Comparison of ENCODE assay signal across 13 mouse cellular contexts in the genomic region with DNA sequence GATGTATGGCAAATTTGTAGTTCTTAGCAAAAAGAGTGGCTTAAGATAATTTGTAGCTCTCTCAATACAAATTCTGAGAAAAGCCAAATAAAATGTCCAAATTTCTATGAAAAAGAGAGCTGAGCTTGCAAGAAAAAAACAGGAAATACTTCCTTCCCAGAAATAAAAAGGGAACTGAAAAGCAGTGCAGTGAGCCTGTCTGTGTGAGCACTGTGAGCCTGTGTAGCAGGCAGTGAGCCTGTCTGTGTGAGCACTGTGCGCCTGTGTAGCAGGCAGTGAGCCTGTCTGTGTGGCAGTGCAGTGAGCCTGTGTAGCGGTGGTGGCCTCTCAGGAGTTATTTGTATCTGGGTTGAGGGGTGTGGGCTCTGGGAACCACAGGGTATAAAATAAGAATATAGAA.
DNase-seq lines count a peak whose midpoint lies in the region; ATAC-seq lines count a peak whose summit lies in the region.
"Had no signal": no experiment of that assay in that cellular context is flagged by ENCODE, and none has a peak within 500 bp of the region (broad histone marks: within the 10 kb centered on the region; RNA-seq: fewer than 3 reads in every experiment).

No protein-coding gene starts in this region.

- H3K36me3 ChIP-seq in forebrain, embryonic 15.5 days: no peaks in the 10 kb centered on the region

- H3K27me3 ChIP-seq in forebrain, embryonic 15.5 days: no peaks in the 10 kb centered on the region

- H3K9ac ChIP-seq in forebrain, embryonic 15.5 days (replicated peaks): no peak overlapping the region

- 16% methylated on average over 2 of the region's 2 CpGs for WGBS in forebrain, embryonic 15.5 days

- no peaks in the 10 kb centered on the region for H3K9me3 ChIP-seq in forebrain, embryonic 15.5 days

- ATAC-seq in forebrain, embryonic 15.5 days (replicated peaks): peak; percentile 78; the same call in 1 of the 2 replicates

- H3K27ac ChIP-seq in forebrain, embryonic 15.5 days (replicated peaks): no peak overlapping the region
- H3K27ac ChIP-seq: left cerebral cortex, adult 2 months had no signal

- peak; percentile 95 for DNase-seq in heart, adult 11 months
- DNase-seq in heart, postnatal 4 days: no peak
- peak; percentile 22 for DNase-seq in A20 (ENCODE audit: low read depth, low spot score)
- peak; percentile 9 to 19 for DNase-seq in spleen, postnatal 14 days (ENCODE audit: low spot score in 2 of 2)
- DNase-seq in adrenal gland, adult 18-20 months (ENCODE audit: low spot score in 2 of 2): no peak
- DNase-seq in layer of hippocampus, adult 9-10 months (ENCODE audit: low spot score): no peak
- DNase-seq in cerebellum, adult 8-10 months: no peak
- DNase-seq: cerebellum, postnatal 10 days; gastrocnemius, postnatal 25 days; kidney, adult 8-10 months had no signal

- no peak overlapping the region for H3K4me2 ChIP-seq in forebrain, embryonic 15.5 days (replicated peaks)

- no peaks in the 10 kb centered on the region for H3K4me1 ChIP-seq in forebrain, embryonic 15.5 days

- H3K4me3 ChIP-seq in forebrain, embryonic 15.5 days: no peak overlapping the region
- H3K4me3 ChIP-seq: erythroblast, embryonic 14.5 days; left cerebral cortex, adult 2 months had no signal

Comparison
In these comparisons a context has a peak if more than half of its experiments do, and no peak if none do; other contexts are left out.
1. DNase-seq: peak in heart, adult 11 months (single experiment), A20 (single experiment) and spleen, postnatal 14 days (2 of 2); none in heart, postnatal 4 days (single experiment), adrenal gland, adult 18-20 months (0 of 2), layer of hippocampus, adult 9-10 months (single experiment) and cerebellum, adult 8-10 months (single experiment).